Mouse (Mus musculus) monocyte, adult 5-6 weeks (primary cell): ENCODE results near the gene Igfbp5. TPM values are rescaled to one million over a fixed set of nuclear protein-coding genes. Genes with fewer than 3 reads are reported as not detected.

Source experiments
- ATAC-seq: fragments of 153-309, 156-312 bp; replicated peaks from 2 replicates; pipeline ENCODE4 v1.8.0; 2017; ENCODE audit warnings: mild to moderate bottlenecking; ENCODE audit not compliant: low TSS enrichment, insufficient number of reproducible peaks, severe bottlenecking, poor library complexity, low FRiP score
- total RNA-seq: library from RNA; stranded (forward); fragments of 200-1000, 200-491, 200-594 nt; gene quantifications from 3 replicates; pipeline ENCODE4 v1.2.3, GENCODE M21; 2017

Igfbp5 gene
- total RNA-seq, 1 experiment from 2014 or later, result 0.19 TPM

- no peak for ATAC-seq
Measured at GRCm38 (mm10) chr1:72854337-72855237, 20.1 kb downstream of the Igfbp5 start.

DNA sequence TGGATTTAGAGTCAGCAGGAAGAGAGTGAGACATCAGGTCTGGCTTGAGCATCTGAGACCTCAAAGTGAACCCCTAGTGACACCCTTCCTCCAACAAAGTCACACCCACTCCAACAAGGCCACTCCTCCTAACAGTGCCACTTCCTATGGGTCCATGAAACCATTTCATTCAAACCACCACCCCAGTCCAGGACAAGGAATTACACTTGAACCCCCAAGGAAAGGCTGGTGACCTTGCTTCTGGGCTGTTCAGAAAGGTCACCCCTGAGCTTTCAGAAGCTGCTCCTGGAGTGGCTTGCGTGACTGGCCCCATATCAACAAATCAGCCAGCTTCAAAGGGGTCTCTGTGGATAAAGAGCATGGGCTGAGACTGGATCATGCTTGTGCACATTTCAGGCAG, 20.9 kb downstream of the Igfbp5 start:
- no peak for ATAC-seq

- no peak for ATAC-seq
Measured at GRCm38 (mm10) chr1:72849037-72849436, 25.6 kb downstream of the Igfbp5 start.

GRCm38 (mm10) chr1:72847849-72848380, 26.8 kb downstream of the Igfbp5 start:
- no peak for ATAC-seq

DNA sequence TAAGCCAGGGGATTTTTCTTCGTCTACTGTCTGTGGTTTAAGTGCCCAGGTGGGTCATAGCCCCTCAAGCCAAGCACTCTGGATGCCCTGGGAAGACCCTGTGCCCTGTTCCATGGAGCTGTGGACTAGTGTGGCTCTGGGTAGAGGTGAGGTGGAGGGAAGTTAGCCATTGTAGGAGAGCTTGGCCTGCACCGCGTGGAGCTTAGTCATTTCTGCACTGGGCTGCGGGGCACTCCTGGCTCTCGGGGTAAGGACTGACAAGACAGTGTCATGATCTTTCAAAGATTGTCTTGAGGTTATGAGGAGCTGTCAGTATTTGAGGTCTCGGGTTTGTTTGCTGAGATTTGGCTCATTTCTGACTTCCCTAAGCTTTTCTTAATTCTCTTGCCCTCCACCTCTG, 30.0 kb downstream of the Igfbp5 start:
- no peak for ATAC-seq

DNA sequence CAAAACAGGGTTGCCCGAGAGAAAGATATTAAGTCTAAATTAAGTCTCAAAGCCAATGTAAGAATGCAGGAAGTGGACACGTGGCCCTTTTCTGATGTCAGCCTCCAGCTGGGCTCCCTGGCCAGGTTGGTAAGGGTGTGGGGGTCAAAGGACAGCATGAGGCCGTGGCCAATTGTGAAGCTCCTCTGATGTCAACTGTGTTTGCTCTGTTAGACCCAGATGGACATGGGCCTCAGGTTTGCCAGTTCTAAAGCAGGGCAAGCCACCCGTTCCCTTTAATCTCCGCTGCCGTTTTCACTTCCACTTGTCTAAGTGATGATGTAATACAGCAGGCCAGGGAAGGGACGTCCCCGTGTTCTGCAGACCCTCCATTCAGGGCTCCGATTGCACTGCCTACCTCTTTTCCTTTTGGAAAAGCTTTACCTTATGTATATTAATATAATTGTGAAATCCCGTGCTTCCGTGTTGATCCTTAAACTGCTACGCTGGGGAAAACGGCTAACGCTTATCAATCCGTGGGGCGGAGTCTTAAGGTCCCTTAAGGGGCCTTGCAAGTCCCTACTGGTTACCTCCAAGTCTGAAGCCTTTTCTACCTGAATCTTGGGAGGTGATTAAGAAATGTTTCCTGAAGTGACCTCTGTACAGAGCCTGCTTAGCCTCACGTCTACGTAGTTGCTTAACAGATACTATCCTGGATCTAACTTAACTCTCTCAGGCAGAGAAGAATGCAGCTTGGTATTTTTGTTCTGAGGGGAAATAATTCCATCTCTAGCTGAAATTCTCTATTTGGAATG, 31.8 kb downstream of the Igfbp5 start:
- no peak for ATAC-seq

DNA sequence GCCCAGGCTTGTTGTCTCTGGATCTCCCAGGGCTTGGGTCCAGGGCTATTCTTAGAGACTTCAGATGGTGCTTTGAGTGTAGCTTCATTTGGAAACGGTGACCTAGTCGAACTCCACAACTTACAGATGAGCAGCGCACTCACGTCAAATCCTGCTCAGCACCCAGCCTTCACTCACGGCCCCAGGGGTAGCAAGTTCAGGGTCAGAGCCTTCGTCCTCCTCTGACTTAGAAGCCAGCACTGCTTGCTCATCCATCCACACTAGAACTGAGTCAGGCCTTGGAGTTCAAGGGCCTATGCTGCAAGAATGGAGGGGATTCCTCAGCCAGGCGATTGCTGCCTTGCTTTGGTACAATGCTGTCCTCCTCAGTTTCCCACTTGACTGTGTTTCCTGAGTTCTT, 34.9 kb downstream of the Igfbp5 start:
- no peak for ATAC-seq

DNA sequence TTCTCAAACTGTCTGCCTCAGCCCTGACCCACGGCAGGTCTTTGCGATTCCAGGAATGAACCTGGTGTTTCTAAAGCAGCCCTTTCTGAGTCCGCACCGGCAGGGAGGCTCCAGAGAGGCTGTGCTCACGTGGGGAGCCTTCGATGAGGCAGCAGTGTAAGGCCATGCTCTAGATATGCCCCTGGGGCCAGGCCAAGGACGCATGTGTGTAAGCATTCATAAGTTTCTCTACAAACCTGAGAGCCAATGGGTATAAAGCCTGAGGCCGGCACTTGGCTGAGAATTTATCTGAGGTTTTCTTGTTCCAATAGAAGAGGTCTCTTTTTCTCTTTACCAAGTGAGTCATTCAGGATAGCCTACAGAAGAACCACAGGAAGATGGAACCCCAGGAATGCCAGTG, 35.3 kb downstream of the Igfbp5 start:
- no peak for ATAC-seq

DNA sequence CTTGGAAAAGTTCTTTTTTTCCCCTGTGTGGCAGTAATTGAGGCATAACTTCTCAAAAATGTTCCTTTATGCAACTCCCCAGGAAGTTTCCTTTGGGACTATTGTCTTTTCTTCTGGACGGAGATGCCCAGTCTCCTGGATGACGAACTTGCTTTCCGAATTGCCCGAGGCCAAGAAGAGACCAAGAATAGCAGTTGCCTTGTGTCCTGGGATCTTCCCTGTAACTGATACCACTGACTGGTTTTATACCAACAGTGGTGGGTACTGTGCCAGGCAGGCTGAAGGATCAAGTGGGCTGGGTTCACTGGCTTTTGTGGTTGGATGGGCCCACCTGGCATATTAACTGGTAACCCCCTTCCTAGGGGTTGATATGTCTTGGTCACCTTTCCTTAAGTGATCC, 41.1 kb downstream of the Igfbp5 start:
- ATAC-seq, result no peak

DNA sequence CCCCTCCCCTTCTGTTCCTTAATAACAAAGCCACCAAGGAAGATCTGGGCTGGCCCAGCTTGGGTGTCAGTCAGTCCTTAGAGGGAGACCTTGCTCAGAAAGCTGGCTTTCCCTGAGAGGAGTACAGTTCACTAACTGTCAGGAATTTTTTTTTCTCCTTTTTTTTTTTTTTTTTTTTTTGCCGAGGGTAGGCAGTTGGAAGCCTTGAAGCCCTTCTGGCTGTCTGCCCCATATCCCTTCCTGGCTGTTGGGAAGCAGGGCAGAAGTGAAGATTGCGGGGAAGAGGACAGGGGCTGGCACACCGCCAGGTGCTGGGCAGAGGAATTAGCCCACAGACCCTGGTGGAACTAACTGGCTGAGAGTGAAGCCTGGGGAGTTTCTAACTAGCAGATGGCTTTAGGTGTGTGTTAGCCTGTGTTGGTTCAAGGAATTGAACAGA, 42.0 kb downstream of the Igfbp5 start:
- ATAC-seq, result no peak

- no peak for ATAC-seq
Measured at GRCm38 (mm10) chr1:72830485-72830884, 44.2 kb downstream of the Igfbp5 start.

DNA sequence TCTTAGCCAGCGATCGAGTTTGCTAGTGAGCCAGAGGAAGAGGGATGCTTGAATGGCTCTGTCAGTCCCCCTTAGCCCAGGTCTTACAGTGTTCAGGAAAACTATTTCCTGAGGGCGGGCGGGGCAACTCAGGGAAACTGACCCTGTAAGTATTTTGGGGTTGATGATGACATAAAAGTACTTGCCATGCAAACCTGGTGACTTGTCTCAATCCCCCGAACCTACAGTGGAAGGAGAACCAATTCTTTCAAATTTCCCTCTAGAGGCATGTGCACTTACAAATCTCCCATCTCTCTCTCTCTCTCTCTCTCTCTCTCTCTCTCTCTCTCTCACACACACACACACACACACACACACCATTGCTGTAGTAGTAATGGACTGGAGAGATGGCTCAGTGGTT, 45.8 kb downstream of the Igfbp5 start:
- ATAC-seq, result no peak

GRCm38 (mm10) chr1:72827411-72828315, 47.0 kb downstream of the Igfbp5 start:
- ATAC-seq, result no peak

DNA sequence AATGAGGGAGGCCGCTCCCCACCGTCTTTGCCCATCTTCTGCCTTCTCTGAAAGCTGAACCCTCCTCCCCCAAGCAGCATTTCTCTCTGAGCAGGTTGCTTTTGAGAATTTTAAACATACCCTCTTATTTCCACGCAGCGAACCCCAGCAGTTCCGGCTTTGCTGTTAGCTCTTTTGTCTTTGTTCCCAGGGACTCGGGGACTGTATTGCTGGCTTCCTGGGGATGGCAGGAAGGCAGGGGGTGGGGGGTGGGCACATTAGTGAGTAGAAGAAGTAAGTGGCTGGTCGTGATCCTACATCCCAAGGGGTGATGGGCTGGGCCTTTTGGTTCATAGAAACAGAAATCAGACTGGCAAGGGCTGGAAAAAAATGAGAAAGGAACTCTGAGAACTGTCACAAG, 47.8 kb downstream of the Igfbp5 start:
- no peak for ATAC-seq

DNA sequence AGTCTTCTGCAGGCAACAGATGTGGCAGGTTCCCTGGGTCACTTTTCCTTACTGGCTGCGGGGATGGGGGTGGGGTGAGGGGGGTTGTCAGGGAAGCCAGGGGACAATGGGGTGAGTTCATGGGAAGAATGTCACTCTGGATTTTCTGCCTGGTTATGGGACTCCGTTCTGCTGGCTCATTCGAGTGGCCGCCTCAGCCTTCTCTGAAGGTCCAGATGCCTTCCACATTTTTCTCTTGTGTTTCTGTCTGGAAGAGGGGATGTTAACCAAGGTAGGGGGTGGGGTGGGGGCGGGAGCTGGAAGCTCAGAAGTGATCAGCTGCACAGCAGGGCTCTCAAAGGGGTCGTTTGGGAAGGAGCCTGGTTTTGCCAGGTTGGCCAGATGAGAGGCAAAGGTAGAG, 48.2 kb downstream of the Igfbp5 start:
- ATAC-seq, result no peak

DNA sequence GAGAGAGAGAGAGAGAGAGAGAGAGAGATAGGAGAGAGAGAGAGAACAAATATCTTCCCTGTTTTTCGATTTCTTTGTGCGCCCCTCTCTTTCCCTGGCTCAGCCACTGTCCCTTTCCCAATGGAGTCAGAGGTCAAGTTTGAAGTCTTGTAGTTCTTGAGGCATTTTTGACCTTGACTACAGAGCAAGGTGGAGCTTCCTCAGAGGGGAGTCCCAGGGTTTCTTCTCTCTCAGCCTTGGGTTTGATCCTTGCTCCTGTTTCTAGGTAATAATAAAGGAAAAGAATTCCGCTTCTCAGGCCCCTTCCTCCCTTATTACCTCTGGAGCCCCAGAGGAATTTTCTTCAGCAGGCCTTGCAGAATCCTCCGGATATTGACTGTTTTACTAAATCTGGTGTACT, 48.8 kb downstream of the Igfbp5 start:
- no peak for ATAC-seq

GRCm38 (mm10) chr1:72825286-72825685, 49.4 kb downstream of the Igfbp5 start:
- ATAC-seq, result no peak

GRCm38 (mm10) chr1:72824707-72825101, 50.0 kb downstream of the Igfbp5 start:
- ATAC-seq, result no peak
